Mouse (Mus musculus) ES-E14 (cell line): ENCODE data around the gene Mov10. TPM values are rescaled to one million over a fixed set of nuclear protein-coding genes. Genes with fewer than 3 reads are reported as not detected.

Experiments used
- DNase-seq: peaks from one replicate; pipeline ENCODE4 v3.0.0-alpha.2; 2013; ENCODE audit warnings: low read depth, low spot score
- H3K27ac ChIP-seq: 2 replicates; pipeline ENCODE4 v1.5.1; 2012; ENCODE audit warnings: low read depth, mild to moderate bottlenecking, low read length, moderate library complexity, mixed read lengths; ENCODE audit not compliant: poor library complexity, insufficient read depth, severe bottlenecking
- H3K36me3 ChIP-seq: 2 replicates; pipeline ENCODE4 v1.6.1; 2012; ENCODE audit warnings: mild to moderate bottlenecking, low read length, moderate library complexity, mixed read lengths; ENCODE audit not compliant: control insufficient read depth, poor library complexity, insufficient read depth, severe bottlenecking
- H3K4me1 ChIP-seq, 2 experiments: fragments of 150-350 bp in 1 of 2; sonication (generic) in 1 of 2; 2 replicates each; pipeline ENCODE4 v1.6.1; 2012; ENCODE audit warnings: low read length in 2 of 2, mild to moderate bottlenecking in 1 of 2, mixed read lengths in 1 of 2; ENCODE audit not compliant: control insufficient read depth in 2 of 2, insufficient read depth in 2 of 2, poor library complexity in 1 of 2
- H3K4me3 ChIP-seq, 2 experiments: fragments of 150-350 bp in 1 of 2; sonication (generic) in 1 of 2; 2 replicates each; pipeline ENCODE4 v1.5.1; 2012; ENCODE audit warnings: low read length in 2 of 2, low read depth in 1 of 2, mild to moderate bottlenecking in 1 of 2, mixed read lengths in 1 of 2; ENCODE audit not compliant: insufficient read depth in 1 of 2, poor library complexity in 1 of 2, severe bottlenecking in 1 of 2
- H3K9ac ChIP-seq: 2 replicates; pipeline ENCODE4 v1.6.1; 2012; ENCODE audit warnings: low read depth, mild to moderate bottlenecking, low read length, mixed read lengths; ENCODE audit not compliant: poor library complexity, insufficient read depth, severe bottlenecking
- H3K9me3 ChIP-seq: fragments of 150-350 bp; sonication (generic); 2 replicates; pipeline ENCODE4 v1.6.1; 2012; ENCODE audit warnings: low read depth, mild to moderate bottlenecking, low read length; ENCODE audit not compliant: control insufficient read depth, insufficient read depth
- CHD2 ChIP-seq: IDR thresholded peaks from 2 replicates; pipeline ENCODE4 v1.6.1; 2014; ENCODE audit warnings: mild to moderate bottlenecking, low read depth, low read length, inconsistent platforms
- HCFC1 ChIP-seq: IDR thresholded peaks from 2 replicates; pipeline ENCODE4 v1.6.1; 2012; ENCODE audit warnings: low read length, inconsistent platforms, borderline replicate concordance; ENCODE audit not compliant: insufficient read depth
- MAFK ChIP-seq: IDR thresholded peaks from 2 replicates; pipeline ENCODE4 v1.6.1; 2014; ENCODE audit warnings: mild to moderate bottlenecking, low read depth, low read length, inconsistent platforms; ENCODE audit not compliant: insufficient read depth
- ZC3H11A ChIP-seq: IDR thresholded peaks from 2 replicates; pipeline ENCODE4 v1.6.1; 2012; ENCODE audit warnings: low read depth, mild to moderate bottlenecking, inconsistent platforms, low read length, borderline replicate concordance
- ZNF384 ChIP-seq: IDR thresholded peaks from 2 replicates; pipeline ENCODE4 v1.6.1; 2012; ENCODE audit warnings: low read depth, low read length, inconsistent platforms
- in situ Hi-C, 2 experiments: fragments of 600-800 bp; cut with MboI; formaldehyde crosslinking; loops; one replicate each; pipeline ENCODE4 v1.15.1; 2025; ENCODE audit warnings: low sequenced_read_pairs in 2 of 2, inconsistent platforms in 1 of 2; ENCODE audit not compliant: unreplicated experiment in 2 of 2
- total RNA-seq: library from RNA; depleted of rRNA; stranded (reverse); fragments of 300-350 nt; gene quantifications from 2 replicates; pipeline ENCODE4 v1.2.3, GENCODE M21; 2012

Mov10 gene
- total RNA-seq, 1 experiment, result 37.5 TPM

- Histone ChIP-seq H3K9ac (no peak overlapping the region), H3K36me3 (peaks cover 2% of the 10 kb centered on the region; the same call in 1 of the 2 replicates), H3K27ac (no peak overlapping the region; the same call in 1 of the 2 replicates), H3K4me3 (no peak overlapping the region), H3K9me3 (no peaks in the 10 kb centered on the region), H3K4me1 (peaks cover 11 to 13% of the 10 kb centered on the region in 2 experiments; a peak in 3 of 4 replicates)
- no peak for DNase-seq
- in situ Hi-C loops, result no loop called here
- TF ChIP-seq ZNF384 (no peak), MAFK (no peak), CHD2 (no peak), ZC3H11A (no peak), HCFC1 (no peak)
Measured at GRCm38 (mm10) chr3:104820426-104820825, 2.1 kb upstream of the Mov10 start.

GRCm38 (mm10) chr3:104818749-104819134, 379 bp upstream of the Mov10 start:
- DNase-seq, result no peak
- peaks cover 16 to 17% of the 10 kb centered on the region in 2 experiments; a peak in 3 of 4 replicates for H3K4me1 ChIP-seq
- TF ChIP-seq HCFC1, result no peak
- no peak for TF ChIP-seq ZNF384
- TF ChIP-seq ZC3H11A, result no peak
- no peak for TF ChIP-seq CHD2
- no peak for TF ChIP-seq MAFK
- peak overlapping the region; percentile 77 to 91 for H3K4me3 ChIP-seq
- in situ Hi-C loops, result no loop called here
- H3K9ac ChIP-seq, result peak overlapping the region; percentile 72; the same call in 1 of the 2 replicates
- peak overlapping the region; percentile 76; the same call in 1 of the 2 replicates for H3K27ac ChIP-seq
- H3K9me3 ChIP-seq, result no peaks in the 10 kb centered on the region
- no peaks in the 10 kb centered on the region for H3K36me3 ChIP-seq

DNA sequence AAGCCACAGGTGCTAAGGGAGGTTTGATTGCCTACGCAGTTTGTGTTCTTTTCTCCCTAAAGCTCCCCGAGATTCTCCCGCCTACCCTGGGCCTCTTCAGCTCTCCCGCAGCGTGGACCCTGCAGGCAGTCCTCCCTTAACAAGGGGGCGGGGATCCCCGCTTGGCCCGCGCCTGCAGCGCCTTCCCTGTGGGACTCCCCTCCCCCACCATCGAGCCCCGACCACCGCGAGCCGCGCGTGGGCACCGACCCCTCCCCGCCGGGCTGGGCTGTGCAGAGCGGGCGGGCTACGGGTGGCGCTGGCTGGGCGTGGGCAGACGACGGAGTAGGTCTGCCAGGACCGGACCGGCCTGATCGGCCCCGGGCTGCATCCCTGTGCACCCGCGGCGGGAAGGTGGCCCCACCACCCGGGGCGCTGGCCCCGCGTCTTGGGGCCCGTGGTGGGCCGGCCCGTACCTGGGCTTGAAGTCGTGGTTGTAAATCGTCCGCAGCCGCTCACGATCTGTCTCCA, 827 bp downstream of the Mov10 start:
- in situ Hi-C loops, result no loop called here

DNA sequence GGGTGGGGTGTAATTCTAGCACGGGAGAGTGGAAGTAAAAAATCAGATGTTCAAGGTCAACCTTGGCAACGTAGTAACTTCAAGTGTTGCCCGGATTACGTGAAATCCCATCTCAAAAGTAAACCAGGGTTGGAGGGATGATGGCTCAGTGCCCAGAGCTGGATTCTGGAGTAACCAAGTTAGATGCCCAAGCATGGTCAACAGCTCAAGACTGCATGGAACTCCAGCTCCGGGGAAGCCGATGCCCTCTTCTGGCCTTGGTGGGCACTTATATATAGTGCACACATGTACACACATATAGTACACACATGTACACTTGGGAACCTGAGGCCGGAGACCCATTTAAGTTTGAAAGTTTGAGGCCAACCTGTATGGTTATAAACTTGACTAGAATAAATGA, 2.2 kb downstream of the Mov10 start:
- in situ Hi-C loops, result no loop called here
- Histone ChIP-seq H3K9ac (peak overlapping the region; percentile 70; the same call in 1 of the 2 replicates), H3K36me3 (no peaks in the 10 kb centered on the region), H3K4me1 (peaks cover 16 to 24% of the 10 kb centered on the region in 2 experiments; a peak in 3 of 4 replicates), H3K9me3 (no peaks in the 10 kb centered on the region), H3K27ac (peak overlapping the region; percentile 96), H3K4me3 (peak overlapping the region; percentile 77 to 91)
- TF ChIP-seq ZNF384, result no peak
- no peak for TF ChIP-seq CHD2
- TF ChIP-seq MAFK, result no peak
- TF ChIP-seq HCFC1, result no peak
- no peak for DNase-seq

More for the DNA sequence above, 827 bp downstream of the Mov10 start:
- Histone ChIP-seq H3K9ac (peak overlapping the region; percentile 72), H3K4me3 (peak overlapping the region; percentile 77 to 91), H3K9me3 (no peaks in the 10 kb centered on the region), H3K27ac (peak overlapping the region; percentile 76), H3K4me1 (peaks cover 16 to 17% of the 10 kb centered on the region in 2 experiments; a peak in 3 of 4 replicates), H3K36me3 (no peaks in the 10 kb centered on the region)
- no peak for DNase-seq
- TF ChIP-seq MAFK, result no peak
- no peak for TF ChIP-seq CHD2
- TF ChIP-seq HCFC1, result no peak
- no peak for TF ChIP-seq ZNF384
- TF ChIP-seq ZC3H11A, result no peak
